Mouse (Mus musculus): ENCODE results near the gene Trim8. TPM values are rescaled to one million over a fixed set of nuclear protein-coding genes. Genes with fewer than 3 reads are reported as not detected.

The Trim8 gene
- polyA plus RNA-seq, 1 experiment: 42.3 TPM

DNA sequence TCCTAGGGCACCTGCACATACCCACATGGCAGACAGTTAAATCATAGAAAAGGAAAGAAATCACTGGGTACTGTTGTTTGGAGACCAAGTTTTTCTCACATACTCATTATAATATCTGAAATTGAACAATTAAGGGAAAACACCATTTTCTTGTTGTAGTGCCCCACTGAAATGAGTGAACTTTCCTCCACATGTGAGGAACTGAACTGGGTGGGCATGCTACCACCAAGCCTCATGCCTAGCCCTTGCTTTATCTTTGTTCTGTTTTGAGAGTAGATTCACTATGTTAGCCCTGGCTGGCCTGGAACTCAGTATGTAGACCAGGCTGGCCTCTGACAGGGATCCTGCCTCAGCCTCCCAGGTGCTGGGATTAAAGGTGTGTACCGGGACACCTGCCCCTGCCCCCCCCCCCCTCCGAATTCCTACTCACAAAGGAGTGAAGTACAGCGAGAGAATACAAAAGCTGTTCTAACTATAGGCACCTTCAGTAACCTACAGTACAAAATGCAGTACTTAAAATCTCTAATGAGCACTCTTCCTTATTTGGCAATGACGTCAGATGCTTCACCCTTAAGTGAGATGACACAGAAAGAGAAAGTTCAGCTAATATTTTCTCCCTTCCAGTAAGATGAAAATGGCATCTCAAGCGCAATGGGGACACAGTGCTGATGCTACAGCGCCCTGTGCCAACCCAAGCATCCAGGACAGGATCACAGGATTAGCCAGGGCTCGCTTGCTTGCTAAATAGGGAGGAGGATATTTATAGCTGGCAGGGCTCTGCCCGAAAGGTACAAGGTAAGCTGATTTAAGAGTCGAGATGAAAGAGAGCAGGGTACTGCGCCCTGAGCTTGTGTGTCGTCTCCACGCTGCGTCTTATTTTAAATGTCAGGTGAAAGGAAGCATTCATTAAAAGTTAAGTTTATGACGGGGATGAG is 61.3 kb downstream of the Trim8 start:
- no peaks in the 10 kb centered on the region for H3K27me3 ChIP-seq (ENCODE audit: control insufficient read depth, insufficient read depth, insufficient read length)
- H3K79me2 ChIP-seq (ENCODE audit: control insufficient read depth, insufficient read depth): no peaks in the 10 kb centered on the region
- TF ChIP-seq MAX (IDR thresholded peaks at IDR 0.05; ENCODE audit: low read depth): no peak
- no peak for TF ChIP-seq POLR2A (IDR thresholded peaks at IDR 0.05; ENCODE audit: insufficient read length, low read depth)
- TF ChIP-seq TCF3 (IDR thresholded peaks at IDR 0.05; ENCODE audit: insufficient read length, low read depth): no peak
- no peak for TF ChIP-seq SRF (IDR thresholded peaks at IDR 0.05; ENCODE audit: control insufficient read depth, insufficient read length, low read depth)
- TF ChIP-seq TCF12 (IDR thresholded peaks at IDR 0.05; ENCODE audit: insufficient read depth, poor library complexity, severe bottlenecking): no peak
- TF ChIP-seq MYOG (IDR thresholded peaks at IDR 0.05; ENCODE audit: control insufficient read depth in 1 of 3, insufficient read depth in 1 of 3, insufficient read length in 2 of 3, low read depth in 2 of 3): no peak
- TF ChIP-seq REST (IDR thresholded peaks at IDR 0.05; ENCODE audit: insufficient read depth, insufficient read length): no peak
- no peak for TF ChIP-seq USF1 (IDR thresholded peaks at IDR 0.05; ENCODE audit: low read depth)
- no peak for TF ChIP-seq POLR2AphosphoS2 (IDR thresholded peaks at IDR 0.05; ENCODE audit: insufficient read length, low read depth)
- TF ChIP-seq CEBPB (IDR thresholded peaks at IDR 0.05; ENCODE audit: insufficient read depth, poor library complexity, severe bottlenecking): no peak
- no peak for TF ChIP-seq MYOD1 (IDR thresholded peaks at IDR 0.05; ENCODE audit: control insufficient read depth in 1 of 3, insufficient read length in 2 of 3, low read depth in 2 of 3)
- TF ChIP-seq E2F4 (IDR thresholded peaks at IDR 0.05; ENCODE audit: insufficient read depth): no peak
- no peak overlapping the region for H3ac ChIP-seq (ENCODE audit: control insufficient read depth, insufficient read length)
- no peak overlapping the region for H3K4me3 ChIP-seq
- no peak overlapping the region for H3K4me2 ChIP-seq (ENCODE audit: low read depth)
- no peaks in the 10 kb centered on the region for H3K36me3 ChIP-seq (ENCODE audit: control insufficient read depth, insufficient read depth)

DNA sequence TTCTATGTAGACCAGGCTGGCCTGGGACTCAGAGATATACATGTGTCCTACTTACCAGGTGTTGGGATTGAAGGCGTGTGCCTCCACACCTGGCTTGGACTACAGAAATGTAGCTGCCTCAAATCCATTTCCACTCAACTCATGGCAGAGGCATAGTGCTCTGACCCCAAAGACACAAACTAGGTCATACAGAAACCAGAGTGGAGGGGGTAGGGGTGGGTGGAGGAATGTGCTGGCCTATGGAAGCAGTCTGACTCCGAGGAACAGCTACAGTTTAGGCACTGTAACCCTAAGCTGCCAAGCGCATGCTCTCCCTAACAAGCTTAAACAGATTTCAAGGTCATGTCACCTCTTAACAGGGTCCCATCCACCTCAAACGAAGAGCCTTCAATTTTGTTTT is 62.1 kb downstream of the Trim8 start:
- Histone ChIP-seq H3K79me2 (ENCODE audit: control insufficient read depth, insufficient read depth) (no peaks in the 10 kb centered on the region), H3K4me3 (no peak overlapping the region), H3K4me2 (ENCODE audit: low read depth) (no peak overlapping the region), H3ac (ENCODE audit: control insufficient read depth, insufficient read length) (no peak overlapping the region), H3K27me3 (ENCODE audit: control insufficient read depth, insufficient read depth, insufficient read length) (no peaks in the 10 kb centered on the region), H3K36me3 (ENCODE audit: control insufficient read depth, insufficient read depth) (no peaks in the 10 kb centered on the region)
- TF ChIP-seq TCF3 (IDR thresholded peaks at IDR 0.05; ENCODE audit: insufficient read length, low read depth) (no peak), MYOD1 (IDR thresholded peaks at IDR 0.05; ENCODE audit: control insufficient read depth in 1 of 3, insufficient read length in 2 of 3, low read depth in 2 of 3) (no peak), POLR2A (IDR thresholded peaks at IDR 0.05; ENCODE audit: insufficient read length, low read depth) (no peak), SRF (IDR thresholded peaks at IDR 0.05; ENCODE audit: control insufficient read depth, insufficient read length, low read depth) (no peak), REST (IDR thresholded peaks at IDR 0.05; ENCODE audit: insufficient read depth, insufficient read length) (no peak), MYOG (IDR thresholded peaks at IDR 0.05; ENCODE audit: control insufficient read depth in 1 of 3, insufficient read depth in 1 of 3, insufficient read length in 2 of 3, low read depth in 2 of 3) (no peak), POLR2AphosphoS2 (IDR thresholded peaks at IDR 0.05; ENCODE audit: insufficient read length, low read depth) (no peak), MAX (IDR thresholded peaks at IDR 0.05; ENCODE audit: low read depth) (no peak), E2F4 (IDR thresholded peaks at IDR 0.05; ENCODE audit: insufficient read depth) (no peak), TCF12 (IDR thresholded peaks at IDR 0.05; ENCODE audit: insufficient read depth, poor library complexity, severe bottlenecking) (no peak)

DNA sequence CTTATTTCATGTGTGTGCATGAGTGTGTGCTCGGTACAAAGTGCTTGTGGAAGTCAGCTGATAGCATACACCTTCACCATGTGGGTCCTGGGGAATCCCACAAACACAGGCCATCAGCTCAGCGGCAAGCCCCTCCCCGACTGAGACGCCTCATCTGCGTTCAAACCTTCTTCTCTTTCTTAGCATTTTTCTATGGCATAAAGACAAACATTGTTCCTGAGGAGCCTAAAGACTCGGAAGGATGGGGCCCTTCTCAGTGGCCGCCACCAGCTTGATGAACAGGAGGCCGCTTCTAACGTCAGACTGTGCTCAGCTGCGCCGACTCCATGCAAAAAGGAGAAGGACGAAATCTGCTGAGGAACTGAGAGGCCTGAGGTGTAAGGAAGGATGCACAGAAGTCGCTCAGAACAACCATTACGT is 62.6 kb downstream of the Trim8 start:
- H3K79me2 ChIP-seq (ENCODE audit: control insufficient read depth, insufficient read depth): no peaks in the 10 kb centered on the region
- H3K4me3 ChIP-seq: no peak overlapping the region
- TF ChIP-seq TCF12 (IDR thresholded peaks at IDR 0.05; ENCODE audit: insufficient read depth, poor library complexity, severe bottlenecking) (no peak), SRF (IDR thresholded peaks at IDR 0.05; ENCODE audit: control insufficient read depth, insufficient read length, low read depth) (no peak), POLR2AphosphoS2 (IDR thresholded peaks at IDR 0.05; ENCODE audit: insufficient read length, low read depth) (no peak)
- H3K27me3 ChIP-seq (ENCODE audit: control insufficient read depth, insufficient read depth, insufficient read length): no peaks in the 10 kb centered on the region
- no peak overlapping the region for H3K4me2 ChIP-seq (ENCODE audit: low read depth)
- no peak overlapping the region for H3ac ChIP-seq (ENCODE audit: control insufficient read depth, insufficient read length)
- H3K36me3 ChIP-seq (ENCODE audit: control insufficient read depth, insufficient read depth): no peaks in the 10 kb centered on the region

Other genes starting within 250 kb of the Trim8 start
- 67.2 TPM for gene Nfkb2, start 197.4 kb upstream of the Trim8 start, polyA plus RNA-seq (2012; fragmentation: generic; extraction: Trizol)
- 11.7 TPM for gene Psd, start 174.5 kb upstream of the Trim8 start, polyA plus RNA-seq (2012; fragmentation: generic; extraction: Trizol)
- gene Fbxl15, start 173.5 kb upstream of the Trim8 start, polyA plus RNA-seq (2012; fragmentation: generic; extraction: Trizol): 15.3 TPM
- gene Cuedc2, start 163.0 kb upstream of the Trim8 start, polyA plus RNA-seq (2012; fragmentation: generic; extraction: Trizol): 165 TPM
- gene Mfsd13a, start 160.6 kb upstream of the Trim8 start, polyA plus RNA-seq (2012; fragmentation: generic; extraction: Trizol): 1.9 TPM
- 1.2 TPM for gene 2310034G01Rik, start 151.4 kb upstream of the Trim8 start, polyA plus RNA-seq (2012; fragmentation: generic; extraction: Trizol)
- gene Actr1a, start 106.0 kb upstream of the Trim8 start, polyA plus RNA-seq (2012; fragmentation: generic; extraction: Trizol): 117 TPM
- 16.6 TPM for gene Sufu, start 104.8 kb upstream of the Trim8 start, polyA plus RNA-seq (2012; fragmentation: generic; extraction: Trizol)
- 81.9 TPM for gene Arl3, start 71.5 kb downstream of the Trim8 start, polyA plus RNA-seq (2012; fragmentation: generic; extraction: Trizol)
- gene Sfxn2, start 71.7 kb downstream of the Trim8 start, polyA plus RNA-seq (2012; fragmentation: generic; extraction: Trizol): 0.62 TPM
- 39.8 TPM for gene Wbp1l, start 97.4 kb downstream of the Trim8 start, polyA plus RNA-seq (2012; fragmentation: generic; extraction: Trizol)
- not detected for gene Cyp17a1, start 171.5 kb downstream of the Trim8 start, polyA plus RNA-seq (2012; fragmentation: generic; extraction: Trizol)
- 5.3 TPM for gene Borcs7, start 188.2 kb downstream of the Trim8 start, polyA plus RNA-seq (2012; fragmentation: generic; extraction: Trizol)
- gene As3mt, start 205.8 kb downstream of the Trim8 start, polyA plus RNA-seq (2012; fragmentation: generic; extraction: Trizol): 4.1 TPM